Mouse (Mus musculus) inflammation-experienced regulatory T-cells, adult 6 months (primary cell): ENCODE results near the gene Kalrn. TPM values are rescaled to one million over a fixed set of nuclear protein-coding genes. Genes with fewer than 3 reads are reported as not detected.
"Not testable (repeated sequence)": the region's sequence is repeated elsewhere in the genome, so short reads cannot be mapped to it uniquely, and the experiment has no call there.

Experiments
- ATAC-seq: one replicate; pipeline ENCODE4 v1.8.0; 2017
- polyA plus RNA-seq, 3 experiments: library from polyadenylated mRNA; unstranded; fragments of 100-300 nt; shearing (Covaris generic); gene quantifications; one replicate each; pipeline ENCODE4 v1.2.1; 2017

Kalrn gene
- polyA plus RNA-seq, 3 experiments from 2014 or later, result 0.21 TPM; not detected in 2

GRCm38 (mm10) chr16:34307458-34307857, 265.9 kb downstream of the Kalrn start:
- no peak for ATAC-seq

DNA sequence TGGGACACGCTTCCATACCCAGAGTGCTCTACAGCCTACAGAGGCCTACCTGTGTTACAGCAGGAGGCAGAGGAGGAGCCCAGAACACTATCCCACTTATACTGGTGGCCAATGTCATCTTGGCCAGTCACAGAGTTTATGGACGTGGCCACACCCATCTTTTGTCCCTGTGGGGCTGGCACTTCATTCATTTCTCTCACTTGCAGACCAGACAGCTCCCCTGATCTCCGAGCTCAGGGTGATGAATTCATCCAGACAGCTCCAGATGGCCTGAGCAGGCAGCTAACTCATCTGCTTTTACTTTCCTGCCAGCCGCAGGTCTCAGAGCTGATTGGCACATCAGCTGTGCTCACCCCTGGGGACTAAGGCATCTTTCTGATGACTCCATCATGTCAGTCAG, 267.7 kb downstream of the Kalrn start:
- no peak for ATAC-seq

- ATAC-seq, result not testable (repeated sequence)
These were observed 269.5 kb downstream of the Kalrn start for GRCm38 (mm10) chr16:34303818-34304217.

DNA sequence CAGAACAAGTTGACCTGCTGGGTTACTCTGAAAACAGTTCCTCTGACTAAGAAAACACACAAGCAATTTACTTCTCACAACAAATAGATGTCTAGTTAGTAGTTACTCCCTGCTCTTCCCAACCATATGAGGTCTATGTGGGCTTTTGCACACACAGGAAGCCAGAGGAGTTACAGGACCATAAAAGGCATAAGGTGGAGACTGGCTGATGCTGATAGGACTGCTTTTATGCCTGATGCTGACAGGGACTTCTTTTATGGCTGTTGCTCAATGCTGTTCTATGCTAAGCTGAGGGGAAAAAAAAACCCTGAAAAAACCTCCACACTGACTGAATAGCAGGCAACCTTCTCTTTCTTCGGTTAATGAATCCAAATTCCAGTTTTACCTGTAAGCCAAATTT, 270.8 kb downstream of the Kalrn start:
- no peak for ATAC-seq

- ATAC-seq, result no peak
These were observed 271.3 kb downstream of the Kalrn start for GRCm38 (mm10) chr16:34302063-34302462.

DNA sequence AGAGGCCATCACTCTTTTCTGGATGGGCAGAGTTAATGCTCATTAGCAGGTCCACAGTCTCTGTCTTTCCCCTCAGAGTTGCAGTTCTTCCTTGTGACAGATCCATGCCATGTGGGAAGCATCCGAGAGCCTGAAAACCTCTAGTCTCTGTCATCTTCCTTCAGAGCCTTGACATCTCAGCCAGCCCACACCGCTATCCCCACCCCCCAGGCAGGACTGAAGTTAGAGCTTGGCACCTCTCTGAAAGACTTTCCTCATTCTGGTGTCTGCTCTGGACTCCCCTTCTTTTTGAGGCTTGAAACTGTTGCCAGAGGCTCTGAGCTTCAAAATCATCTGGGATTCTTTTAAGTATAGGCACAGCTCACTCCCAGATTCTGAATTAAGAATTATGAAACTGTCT, 274.1 kb downstream of the Kalrn start:
- no peak for ATAC-seq

DNA sequence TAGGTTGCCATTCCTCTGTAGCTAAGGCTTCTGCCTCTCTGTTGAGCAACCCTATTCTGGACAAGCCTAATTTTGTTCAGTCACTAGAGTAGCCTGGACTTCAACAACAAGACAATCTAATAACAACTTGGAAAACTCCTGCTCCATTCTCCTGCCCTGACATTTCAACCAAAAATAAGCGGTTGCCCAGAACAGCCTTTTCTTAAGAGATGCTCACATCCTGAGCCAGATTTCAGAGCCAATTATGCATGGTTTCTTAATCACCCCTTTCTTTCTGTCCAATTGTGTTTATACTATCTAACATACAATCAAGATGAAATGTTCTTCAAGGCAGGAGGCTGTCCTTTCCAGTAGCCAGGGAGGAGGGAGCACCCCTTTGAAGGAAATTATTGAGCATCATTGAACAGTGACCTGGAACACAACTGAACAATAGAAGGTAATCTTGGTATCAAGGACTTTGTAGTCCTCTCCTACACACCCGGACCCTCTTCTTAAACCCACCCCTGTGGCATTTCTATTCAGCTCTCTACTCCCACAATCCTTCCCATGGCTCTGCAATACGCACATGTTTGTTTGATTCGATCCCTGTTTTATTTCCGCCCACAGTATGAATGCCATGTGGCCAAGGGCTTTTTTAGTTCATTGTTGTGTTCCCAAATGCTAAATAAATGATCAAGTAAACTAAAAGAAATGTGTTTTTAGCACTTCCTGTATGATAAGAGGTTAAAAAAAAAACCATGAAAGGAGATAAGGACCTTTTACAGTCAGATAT, 275.2 kb downstream of the Kalrn start:
- ATAC-seq, result no peak

DNA sequence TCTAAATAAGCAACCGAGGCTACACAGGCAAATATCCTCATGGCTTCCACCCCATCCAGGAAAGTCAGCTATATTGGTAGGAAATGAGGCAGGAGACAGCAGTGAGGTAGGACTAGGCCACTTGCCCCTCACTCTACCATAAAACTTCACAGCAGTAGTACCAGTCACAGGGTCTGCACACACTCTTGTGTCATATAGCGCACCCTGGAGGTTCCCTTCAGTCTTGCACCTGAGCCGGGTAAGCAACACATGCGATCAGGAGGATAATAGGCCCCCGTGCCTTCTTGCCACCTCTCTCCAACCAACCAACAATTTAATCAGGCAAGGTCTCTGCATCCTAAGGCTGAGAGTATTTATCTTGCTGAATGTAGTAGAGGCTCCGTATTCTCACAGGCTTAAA, 278.8 kb downstream of the Kalrn start:
- ATAC-seq, result no peak

DNA sequence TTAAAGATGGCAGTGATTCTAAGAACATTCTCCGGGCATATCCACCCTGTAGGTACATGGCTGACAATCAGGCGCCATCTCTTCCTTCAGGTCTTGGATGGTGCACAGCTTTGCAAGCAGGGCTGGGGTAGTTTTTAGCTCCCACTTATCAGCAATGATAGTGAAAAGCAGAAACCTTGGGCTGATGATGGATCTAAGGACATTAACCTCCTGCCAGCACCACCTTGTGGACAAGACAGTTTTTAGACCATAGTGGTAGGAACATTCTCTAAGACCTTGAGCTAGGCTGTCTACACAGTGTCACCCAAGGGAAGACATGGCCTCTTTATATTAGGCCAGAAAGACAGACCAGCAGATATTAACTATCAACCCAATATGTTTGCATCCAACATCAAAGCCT, 279.7 kb downstream of the Kalrn start:
- ATAC-seq, result no peak

GRCm38 (mm10) chr16:34289583-34289982, 283.7 kb downstream of the Kalrn start:
- no peak for ATAC-seq

- ATAC-seq, result no peak
These were observed 291.3 kb downstream of the Kalrn start for GRCm38 (mm10) chr16:34282026-34282425.

GRCm38 (mm10) chr16:34279654-34280383, 293.5 kb downstream of the Kalrn start:
- ATAC-seq, result no peak

GRCm38 (mm10) chr16:34278249-34278790, 295.0 kb downstream of the Kalrn start:
- no peak for ATAC-seq

GRCm38 (mm10) chr16:34274607-34275006, 298.7 kb downstream of the Kalrn start:
- no peak for ATAC-seq

DNA sequence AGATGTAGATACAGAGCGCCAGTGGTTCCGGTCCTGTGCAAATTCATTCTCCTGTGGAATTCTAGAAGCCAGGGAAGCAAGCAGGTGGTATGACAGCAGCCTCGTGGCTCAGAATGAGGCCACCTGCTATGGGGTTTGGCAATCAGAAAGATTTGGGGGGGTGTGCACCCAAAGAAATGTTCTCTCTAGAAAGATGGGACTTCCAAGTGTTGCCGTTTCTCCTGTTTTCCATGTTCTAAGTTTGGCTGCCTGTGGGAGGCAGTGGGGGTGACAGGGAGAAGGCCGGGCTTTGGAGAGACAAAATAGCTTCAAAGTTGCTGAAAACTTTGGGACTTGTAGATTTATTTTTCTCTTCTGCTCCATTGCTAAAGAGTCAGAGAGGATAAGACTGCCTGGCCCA, 301.9 kb downstream of the Kalrn start:
- no peak for ATAC-seq

DNA sequence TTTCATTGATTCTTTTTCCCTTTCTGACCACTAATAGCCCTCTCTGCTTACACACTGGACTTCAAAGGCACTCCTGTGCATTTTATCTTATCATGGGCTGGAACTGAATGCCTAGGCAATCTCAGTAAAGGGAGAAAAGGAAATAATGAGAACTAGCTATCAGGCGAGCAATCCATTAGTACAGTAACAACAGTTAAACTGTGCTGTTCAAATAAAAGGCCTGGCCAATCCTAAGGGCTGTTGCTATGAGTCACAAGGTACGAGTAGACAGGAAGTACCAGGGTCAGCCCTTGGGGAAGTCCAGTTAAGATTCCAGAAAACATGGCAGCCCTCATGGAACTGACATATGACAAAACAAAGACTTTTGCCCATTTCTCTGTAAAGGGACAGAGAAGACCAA, 302.7 kb downstream of the Kalrn start:
- ATAC-seq, result no peak

DNA sequence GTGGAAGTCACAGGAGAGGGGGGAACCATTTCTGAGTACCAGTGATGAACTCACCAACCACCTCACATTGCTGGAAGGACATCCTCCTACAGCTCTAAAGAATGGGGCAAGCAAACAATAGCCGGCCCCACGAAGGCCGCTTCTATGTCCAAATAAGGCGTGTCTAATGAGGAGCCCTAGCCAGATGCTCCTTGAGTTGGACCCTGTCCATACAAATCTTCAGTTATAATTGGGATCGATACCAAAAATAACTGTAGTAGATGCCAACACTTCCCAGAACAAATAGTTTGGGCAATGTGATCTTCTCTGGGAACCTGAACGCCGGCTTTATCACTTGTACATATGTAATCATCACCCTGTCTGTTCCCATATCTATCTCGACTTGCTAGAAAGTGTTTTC, 303.7 kb downstream of the Kalrn start:
- ATAC-seq, result no peak

GRCm38 (mm10) chr16:34267751-34268150, 305.6 kb downstream of the Kalrn start:
- ATAC-seq, result no peak

GRCm38 (mm10) chr16:34264671-34265070, 308.7 kb downstream of the Kalrn start:
- no peak for ATAC-seq

- no peak for ATAC-seq
These were observed 310.4 kb downstream of the Kalrn start for GRCm38 (mm10) chr16:34262731-34263460.

DNA sequence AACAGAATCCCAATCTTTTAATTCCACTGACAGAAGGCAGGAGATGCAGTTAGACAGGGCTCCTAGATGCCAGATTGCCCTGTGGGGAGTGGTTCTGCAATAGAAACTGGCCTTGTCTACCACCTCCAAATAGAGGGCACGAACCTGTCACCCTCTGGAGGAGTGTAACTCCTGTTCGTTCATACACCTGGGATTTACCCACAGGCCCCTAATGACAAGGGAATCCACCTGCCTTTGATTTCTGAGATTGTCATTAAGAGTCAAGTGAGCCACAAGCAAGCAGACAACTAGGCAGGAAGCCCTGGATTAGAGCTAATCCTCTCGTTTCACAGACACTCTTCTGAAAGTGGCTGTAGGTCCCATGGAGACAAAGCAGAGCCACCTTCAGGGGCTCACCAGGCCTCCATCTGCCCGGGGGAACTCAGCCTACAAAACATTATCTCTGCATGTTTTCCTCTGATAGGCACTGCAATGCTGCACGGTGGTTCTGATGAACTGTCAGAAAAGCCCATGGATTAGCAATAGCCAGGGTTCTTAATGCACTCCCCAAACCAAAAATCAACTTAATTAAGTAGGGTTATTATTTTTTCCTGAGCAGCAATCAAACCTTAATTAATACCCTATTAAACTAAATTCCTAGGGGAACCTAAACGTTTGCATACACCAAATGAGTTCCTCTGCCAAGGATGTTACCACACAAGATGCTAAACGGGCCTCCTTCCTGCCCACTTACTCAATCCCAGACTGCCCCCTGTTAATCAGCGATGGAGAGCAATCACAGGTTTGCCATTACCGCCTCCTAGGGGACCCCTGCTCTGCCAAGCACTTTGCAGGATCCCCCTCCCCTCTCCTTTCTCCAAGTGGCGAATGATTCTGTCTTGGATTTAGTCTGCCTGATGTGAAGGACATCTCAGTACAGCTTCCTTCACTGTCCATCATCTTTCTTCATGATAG, 312.1 kb downstream of the Kalrn start:
- no peak for ATAC-seq

DNA sequence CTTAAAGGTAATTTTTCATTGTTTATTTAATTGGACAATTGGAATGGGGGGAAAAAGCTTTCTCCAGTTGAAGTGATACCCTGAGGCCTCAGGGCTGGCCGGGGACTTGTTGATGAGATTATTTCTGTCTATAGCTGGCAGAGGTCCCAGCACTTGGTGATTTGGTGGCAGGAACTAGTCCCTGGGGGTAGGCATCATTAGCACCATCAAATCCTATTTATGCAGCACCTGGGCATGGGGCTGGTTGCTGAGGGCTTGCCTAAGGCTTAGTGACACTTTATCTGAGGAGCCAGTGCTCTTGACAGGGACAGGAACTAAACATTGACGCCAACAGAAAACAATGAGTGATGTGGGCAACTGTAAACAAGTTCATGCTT, 318.7 kb downstream of the Kalrn start:
- no peak for ATAC-seq
